Mouse (Mus musculus): ENCODE results near the gene Flt1. TPM values are rescaled to one million over a fixed set of nuclear protein-coding genes. Genes with fewer than 3 reads are reported as not detected.

The Flt1 gene
- polyA plus RNA-seq, 1 experiment = 3.6 TPM

GRCm38 (mm10) chr5:147646351-147646929, 79.4 kb downstream of the Flt1 start:
- Histone ChIP-seq H3K36me3 (ENCODE audit: control insufficient read depth, insufficient read depth, low read length) (no peaks in the 10 kb centered on the region), H3K27ac (ENCODE audit: insufficient read depth, low read depth, low read length) (peak overlapping the region; percentile 26; the same call in 1 of the 2 replicates), H3K4me3 (ENCODE audit: low read depth, low read length) (no peak overlapping the region), H3K4me1 (ENCODE audit: control insufficient read depth, insufficient read depth, insufficient read length, low read length) (no peaks in the 10 kb centered on the region), H3K27me3 (ENCODE audit: control insufficient read depth, insufficient read depth, low read length) (no peaks in the 10 kb centered on the region)
- no peak for TF ChIP-seq CTCF (IDR thresholded peaks at IDR 0.05; ENCODE audit: extremely low read depth, insufficient read length, insufficient replicate concordance, low read depth, low read length)
- no peak for TF ChIP-seq POLR2A (IDR thresholded peaks at IDR 0.05; ENCODE audit: low read depth, low read length)
- WGBS = 77% methylated on average over 14 of the region's 14 CpGs

GRCm38 (mm10) chr5:147645001-147645645, 80.7 kb downstream of the Flt1 start:
- Histone ChIP-seq H3K27ac (ENCODE audit: insufficient read depth, low read depth, low read length) (peak overlapping the region; percentile 47; the same call in 1 of the 2 replicates), H3K4me3 (ENCODE audit: low read depth, low read length) (no peak overlapping the region), H3K4me1 (ENCODE audit: control insufficient read depth, insufficient read depth, insufficient read length, low read length) (no peaks in the 10 kb centered on the region), H3K27me3 (ENCODE audit: control insufficient read depth, insufficient read depth, low read length) (no peaks in the 10 kb centered on the region), H3K36me3 (ENCODE audit: control insufficient read depth, insufficient read depth, low read length) (no peaks in the 10 kb centered on the region)
- TF ChIP-seq CTCF (IDR thresholded peaks at IDR 0.05; ENCODE audit: extremely low read depth, insufficient read length, insufficient replicate concordance, low read depth, low read length) = no peak
- no peak for TF ChIP-seq POLR2A (IDR thresholded peaks at IDR 0.05; ENCODE audit: low read depth, low read length)
- WGBS = 35% methylated on average over 12 of the region's 12 CpGs

GRCm38 (mm10) chr5:147641452-147641851, 84.4 kb downstream of the Flt1 start:
- H3K4me3 ChIP-seq (ENCODE audit: low read depth, low read length) = no peak overlapping the region
- no peaks in the 10 kb centered on the region for H3K36me3 ChIP-seq (ENCODE audit: control insufficient read depth, insufficient read depth, low read length)
- no peak for TF ChIP-seq CTCF (IDR thresholded peaks at IDR 0.05; ENCODE audit: extremely low read depth, insufficient read length, insufficient replicate concordance, low read depth, low read length)
- no peak for TF ChIP-seq POLR2A (IDR thresholded peaks at IDR 0.05; ENCODE audit: low read depth, low read length)
- no peak overlapping the region; the same call in 1 of the 2 replicates for H3K27ac ChIP-seq (ENCODE audit: insufficient read depth, low read depth, low read length)
- no peaks in the 10 kb centered on the region for H3K27me3 ChIP-seq (ENCODE audit: control insufficient read depth, insufficient read depth, low read length)
- H3K4me1 ChIP-seq (ENCODE audit: control insufficient read depth, insufficient read depth, insufficient read length, low read length) = no peaks in the 10 kb centered on the region
- WGBS = 32% methylated on average over 7 of the region's 7 CpGs

GRCm38 (mm10) chr5:147639940-147640339, 85.9 kb downstream of the Flt1 start:
- H3K4me1 ChIP-seq (ENCODE audit: control insufficient read depth, insufficient read depth, insufficient read length, low read length) = no peaks in the 10 kb centered on the region

GRCm38 (mm10) chr5:147636676-147637075, 89.1 kb downstream of the Flt1 start:
- 91% methylated on average over 3 of the region's 3 CpGs for WGBS

More at GRCm38 (mm10) chr5:147639940-147640339, 85.9 kb downstream of the Flt1 start:
- Histone ChIP-seq H3K4me3 (ENCODE audit: low read depth, low read length) (no peak overlapping the region), H3K27me3 (ENCODE audit: control insufficient read depth, insufficient read depth, low read length) (no peaks in the 10 kb centered on the region), H3K27ac (ENCODE audit: insufficient read depth, low read depth, low read length) (no peak overlapping the region), H3K36me3 (ENCODE audit: control insufficient read depth, insufficient read depth, low read length) (no peaks in the 10 kb centered on the region)
- TF ChIP-seq CTCF (IDR thresholded peaks at IDR 0.05; ENCODE audit: extremely low read depth, insufficient read length, insufficient replicate concordance, low read depth, low read length) = no peak
- TF ChIP-seq POLR2A (IDR thresholded peaks at IDR 0.05; ENCODE audit: low read depth, low read length) = no peak
- WGBS = 80% methylated on average over 5 of the region's 5 CpGs

GRCm38 (mm10) chr5:147635883-147636282, 89.9 kb downstream of the Flt1 start:
- Histone ChIP-seq H3K27ac (ENCODE audit: insufficient read depth, low read depth, low read length) (no peak overlapping the region), H3K36me3 (ENCODE audit: control insufficient read depth, insufficient read depth, low read length) (no peaks in the 10 kb centered on the region), H3K27me3 (ENCODE audit: control insufficient read depth, insufficient read depth, low read length) (no peaks in the 10 kb centered on the region), H3K4me3 (ENCODE audit: low read depth, low read length) (no peak overlapping the region), H3K4me1 (ENCODE audit: control insufficient read depth, insufficient read depth, insufficient read length, low read length) (no peaks in the 10 kb centered on the region)
- WGBS = 84% methylated on average over 8 of the region's 8 CpGs
- TF ChIP-seq POLR2A (IDR thresholded peaks at IDR 0.05; ENCODE audit: low read depth, low read length) = no peak
- no peak for TF ChIP-seq CTCF (IDR thresholded peaks at IDR 0.05; ENCODE audit: extremely low read depth, insufficient read length, insufficient replicate concordance, low read depth, low read length)

More at GRCm38 (mm10) chr5:147636676-147637075, 89.1 kb downstream of the Flt1 start:
- Histone ChIP-seq H3K4me3 (ENCODE audit: low read depth, low read length) (no peak overlapping the region), H3K36me3 (ENCODE audit: control insufficient read depth, insufficient read depth, low read length) (no peaks in the 10 kb centered on the region), H3K27ac (ENCODE audit: insufficient read depth, low read depth, low read length) (no peak overlapping the region), H3K27me3 (ENCODE audit: control insufficient read depth, insufficient read depth, low read length) (no peaks in the 10 kb centered on the region), H3K4me1 (ENCODE audit: control insufficient read depth, insufficient read depth, insufficient read length, low read length) (no peaks in the 10 kb centered on the region)
- TF ChIP-seq POLR2A (IDR thresholded peaks at IDR 0.05; ENCODE audit: low read depth, low read length) = no peak
- no peak for TF ChIP-seq CTCF (IDR thresholded peaks at IDR 0.05; ENCODE audit: extremely low read depth, insufficient read length, insufficient replicate concordance, low read depth, low read length)

GRCm38 (mm10) chr5:147634016-147634415, 91.8 kb downstream of the Flt1 start:
- no peak overlapping the region for H3K27ac ChIP-seq (ENCODE audit: insufficient read depth, low read depth, low read length)
- H3K4me3 ChIP-seq (ENCODE audit: low read depth, low read length) = no peak overlapping the region
- 67% methylated on average over 11 of the region's 11 CpGs for WGBS
- H3K4me1 ChIP-seq (ENCODE audit: control insufficient read depth, insufficient read depth, insufficient read length, low read length) = no peaks in the 10 kb centered on the region
- no peaks in the 10 kb centered on the region for H3K36me3 ChIP-seq (ENCODE audit: control insufficient read depth, insufficient read depth, low read length)
- H3K27me3 ChIP-seq (ENCODE audit: control insufficient read depth, insufficient read depth, low read length) = no peaks in the 10 kb centered on the region
- TF ChIP-seq CTCF (IDR thresholded peaks at IDR 0.05; ENCODE audit: extremely low read depth, insufficient read length, insufficient replicate concordance, low read depth, low read length) (no peak), POLR2A (IDR thresholded peaks at IDR 0.05; ENCODE audit: low read depth, low read length) (no peak)
